Mouse (Mus musculus): ENCODE results near the gene Pkmyt1.

- TF ChIP-seq CEBPB (IDR thresholded peaks at IDR 0.05; ENCODE audit: insufficient read depth, poor library complexity, severe bottlenecking) (no peak), REST (IDR thresholded peaks at IDR 0.05; ENCODE audit: insufficient read depth, insufficient read length) (no peak)
Observed at GRCm38 (mm10) chr17:23740136-23740584, 14.0 kb downstream of the Pkmyt1 start.

All from myocyte (in vitro differentiated cells).